Mouse (Mus musculus): ENCODE measurements around the gene Cptp. TPM values are rescaled to one million over a fixed set of nuclear protein-coding genes. Genes with fewer than 3 reads are reported as not detected.

The Cptp gene
- total RNA-seq, 1 experiment from 2014 or later: 9.2 TPM

Other genes starting within 250 kb of the Cptp start
- gene Cdk11b, start 244.6 kb downstream of the Cptp start, total RNA-seq (2017): 50.8 and 66.1 TPM in 2 replicates
- gene Gm10563, start 224.0 kb downstream of the Cptp start, total RNA-seq (2017): not detected in 2 replicates
- 0.91 TPM in 1 of 2 replicates, not detected in the other for gene Mmp23, start 216.1 kb downstream of the Cptp start, total RNA-seq (2017)
- 18.9 and 21.1 TPM in 2 replicates for gene Mib2, start 200.2 kb downstream of the Cptp start, total RNA-seq (2017)
- gene Fndc10, start 175.1 kb downstream of the Cptp start, total RNA-seq (2017): 2.9 and 3.2 TPM in 2 replicates
- gene Ssu72, start 164.6 kb downstream of the Cptp start, total RNA-seq (2017): 73.2 and 108 TPM in 2 replicates
- gene Tmem240, start 134.6 kb downstream of the Cptp start, total RNA-seq (2017): 0.29 TPM in 1 of 2 replicates, not detected in the other
- 77.0 and 120 TPM in 2 replicates for gene Atad3a, start 108.3 kb downstream of the Cptp start, total RNA-seq (2017)
- 0.27 and 0.29 TPM in 2 replicates for gene Vwa1, start 94.7 kb downstream of the Cptp start, total RNA-seq (2017)
- gene Tmem88b, start 83.6 kb downstream of the Cptp start, total RNA-seq (2017): not detected in 2 replicates
- gene Ankrd65, start 79.0 kb downstream of the Cptp start, total RNA-seq (2017): not detected in 2 replicates
- 55.4 and 70.3 TPM in 2 replicates for gene Mrpl20, start 66.6 kb downstream of the Cptp start, total RNA-seq (2017)
- 83.7 and 89.3 TPM in 2 replicates for gene Ccnl2, start 57.0 kb downstream of the Cptp start, total RNA-seq (2017)
- 89.9 and 123 TPM in 2 replicates for gene Aurkaip1, start 38.2 kb downstream of the Cptp start, total RNA-seq (2017)
- not detected in 2 replicates for gene Mxra8, start 29.8 kb downstream of the Cptp start, total RNA-seq (2017)
- 9.2 and 11.4 TPM in 2 replicates for gene Dvl1, start 22.0 kb downstream of the Cptp start, total RNA-seq (2017)
- gene Tas1r3, start 6.1 kb downstream of the Cptp start, total RNA-seq (2017): 0.09 TPM in 1 of 2 replicates, not detected in the other
- gene Ints11, start 106 bp upstream of the Cptp start, total RNA-seq (2017): 17.5 and 25.1 TPM in 2 replicates
- 18.1 and 39.2 TPM in 2 replicates for gene Pusl1, start 22.3 kb upstream of the Cptp start, total RNA-seq (2017)
- gene Acap3, start 22.4 kb upstream of the Cptp start, total RNA-seq (2017): 18.0 and 20.1 TPM in 2 replicates
- 91.5 and 103 TPM in 2 replicates for gene Ube2j2, start 74.4 kb upstream of the Cptp start, total RNA-seq (2017)
- gene C1qtnf12, start 92.9 kb upstream of the Cptp start, total RNA-seq (2017): 70.8 and 78.2 TPM in 2 replicates
- 7.5 and 9.0 TPM in 2 replicates for gene B3galt6, start 123.2 kb upstream of the Cptp start, total RNA-seq (2017)
- 125 and 157 TPM in 2 replicates for gene Sdf4, start 123.4 kb upstream of the Cptp start, total RNA-seq (2017)
- gene Tnfrsf4, start 144.4 kb upstream of the Cptp start, total RNA-seq (2017): not detected in 2 replicates
- 6.1 and 9.8 TPM in 2 replicates for gene Tnfrsf18, start 156.7 kb upstream of the Cptp start, total RNA-seq (2017)
- not detected in 2 replicates for gene Ttll10, start 190.0 kb upstream of the Cptp start, total RNA-seq (2017)
- gene 9430015G10Rik, start 240.5 kb upstream of the Cptp start, total RNA-seq (2017): 34.1 and 42.2 TPM in 2 replicates

Measured in common myeloid progenitor, adult 5-6 weeks (primary cell).